Mouse (Mus musculus): ENCODE results near the gene Akap14. TPM values are rescaled to one million over a fixed set of nuclear protein-coding genes. Genes with fewer than 3 reads are reported as not detected.
"Not testable (repeated sequence)": the region's sequence is repeated elsewhere in the genome, so short reads cannot be mapped to it uniquely, and the experiment has no call there.

The Akap14 gene
- polyA plus RNA-seq, 1 experiment from 2014 or later, result 0.82 TPM

- ATAC-seq, result no peak
- WGBS, result 67% methylated on average over 10 of the region's 10 CpGs
- no peaks in the 10 kb centered on the region for H3K27me3 ChIP-seq (ENCODE audit: control insufficient read depth, insufficient read depth, low read depth, low read length)
- no peak overlapping the region for H3K27ac ChIP-seq (ENCODE audit: low read length)
- no peak overlapping the region for H3K4me2 ChIP-seq (ENCODE audit: low read length)
- no peak overlapping the region for H3K9ac ChIP-seq (ENCODE audit: low read depth, low read length)
- no peaks in the 10 kb centered on the region for H3K4me1 ChIP-seq (ENCODE audit: control insufficient read depth, insufficient read depth, low read length)
- no peak overlapping the region for H3K4me3 ChIP-seq (ENCODE audit: low read depth, low read length)
- H3K9me3 ChIP-seq (replicated peaks; ENCODE audit: control insufficient read depth, low read length, poor library complexity, severe bottlenecking), result no peaks in the 10 kb centered on the region
- H3K36me3 ChIP-seq (ENCODE audit: control insufficient read depth, insufficient read depth, low read length), result no peaks in the 10 kb centered on the region
Observed at GRCm38 (mm10) chrX:37161169-37161568, 7.5 kb downstream of the Akap14 start.

DNA sequence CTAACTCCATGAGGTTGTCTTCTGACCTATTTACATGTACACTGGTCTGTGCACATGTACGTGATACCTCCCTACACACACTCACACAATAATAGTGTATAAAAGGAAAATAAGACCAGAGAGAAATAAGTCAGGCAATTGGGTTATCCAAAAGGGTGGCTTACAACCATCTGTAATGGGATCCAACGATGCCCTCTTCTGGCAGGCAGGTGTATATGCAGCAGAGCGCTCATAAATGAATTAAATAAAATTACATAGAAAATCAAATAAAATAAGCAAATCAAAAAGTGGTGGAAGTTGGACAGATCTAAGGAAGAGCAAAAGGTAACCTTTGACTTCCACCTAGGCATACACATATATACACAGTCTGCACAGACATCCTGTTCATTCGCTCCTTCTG, 10.8 kb downstream of the Akap14 start:
- no peaks in the 10 kb centered on the region for H3K4me1 ChIP-seq (ENCODE audit: control insufficient read depth, insufficient read depth, low read length)
- H3K9ac ChIP-seq (ENCODE audit: low read depth, low read length), result no peak overlapping the region
- WGBS, result 63% methylated on average over 4 of the region's 4 CpGs
- H3K9me3 ChIP-seq (replicated peaks; ENCODE audit: control insufficient read depth, low read length, poor library complexity, severe bottlenecking), result no peaks in the 10 kb centered on the region
- no peak for ATAC-seq
- H3K4me3 ChIP-seq (ENCODE audit: low read depth, low read length), result no peak overlapping the region
- no peaks in the 10 kb centered on the region for H3K27me3 ChIP-seq (ENCODE audit: control insufficient read depth, insufficient read depth, low read depth, low read length)
- no peaks in the 10 kb centered on the region; the same call in 1 of the 2 replicates for H3K36me3 ChIP-seq (ENCODE audit: control insufficient read depth, insufficient read depth, low read length)
- H3K27ac ChIP-seq (ENCODE audit: low read length), result no peak overlapping the region
- H3K4me2 ChIP-seq (ENCODE audit: low read length), result no peak overlapping the region

DNA sequence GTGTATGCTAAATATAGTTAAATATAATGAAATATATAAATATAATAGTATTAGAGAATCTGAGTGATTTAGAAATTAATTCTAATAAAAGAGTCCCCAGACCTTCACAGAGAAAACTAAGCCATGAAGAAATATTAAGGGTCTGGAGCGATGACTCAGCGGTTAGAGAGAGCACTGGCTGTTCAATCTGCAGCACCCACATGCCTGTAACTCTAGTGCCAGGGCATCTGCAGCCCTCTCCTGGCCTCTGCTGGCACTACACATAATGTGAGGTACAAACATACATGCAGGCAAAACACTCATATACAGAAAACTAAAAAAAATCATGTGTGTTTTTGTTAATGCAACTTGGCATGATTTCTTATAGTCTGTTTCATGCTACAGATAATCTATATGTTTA, 23.7 kb downstream of the Akap14 start:
- H3K9ac ChIP-seq (ENCODE audit: low read depth, low read length), result no peak overlapping the region

GRCm38 (mm10) chrX:37144498-37144897, 24.1 kb downstream of the Akap14 start:
- not testable (repeated sequence) for ATAC-seq; H3K4me3 ChIP-seq (ENCODE audit: low read depth, low read length); H3K27ac ChIP-seq (ENCODE audit: low read length); H3K9me3 ChIP-seq (replicated peaks; ENCODE audit: control insufficient read depth, low read length, poor library complexity, severe bottlenecking); H3K36me3 ChIP-seq (ENCODE audit: control insufficient read depth, insufficient read depth, low read length); H3K9ac ChIP-seq (ENCODE audit: low read depth, low read length); H3K4me2 ChIP-seq (ENCODE audit: low read length); H3K4me1 ChIP-seq (ENCODE audit: control insufficient read depth, insufficient read depth, low read length); H3K27me3 ChIP-seq (ENCODE audit: control insufficient read depth, insufficient read depth, low read depth, low read length)
- WGBS, result 38% methylated on average over 1 of the region's 4 CpGs

More for the DNA sequence above, 23.7 kb downstream of the Akap14 start:
- Histone ChIP-seq H3K36me3 (ENCODE audit: control insufficient read depth, insufficient read depth, low read length) (0 out of 2 replicates have a peak, but pooled peaks cover 2% of the 10 kb centered on the region), H3K27me3 (ENCODE audit: control insufficient read depth, insufficient read depth, low read depth, low read length) (no peaks in the 10 kb centered on the region), H3K27ac (ENCODE audit: low read length) (no peak overlapping the region), H3K4me2 (ENCODE audit: low read length) (no peak overlapping the region), H3K4me1 (ENCODE audit: control insufficient read depth, insufficient read depth, low read length) (no peaks in the 10 kb centered on the region), H3K4me3 (ENCODE audit: low read depth, low read length) (no peak overlapping the region), H3K9me3 (replicated peaks; ENCODE audit: control insufficient read depth, low read length, poor library complexity, severe bottlenecking) (no peaks in the 10 kb centered on the region)
- WGBS, result 86% methylated on average over 2 of the region's 2 CpGs
- no peak for ATAC-seq

GRCm38 (mm10) chrX:37141732-37142131, 26.9 kb downstream of the Akap14 start:
- Histone ChIP-seq H3K4me3 (ENCODE audit: low read depth, low read length) (no peak overlapping the region), H3K27me3 (ENCODE audit: control insufficient read depth, insufficient read depth, low read depth, low read length) (no peaks in the 10 kb centered on the region), H3K4me2 (ENCODE audit: low read length) (no peak overlapping the region), H3K36me3 (ENCODE audit: control insufficient read depth, insufficient read depth, low read length) (0 out of 2 replicates have a peak, but pooled peaks cover 2% of the 10 kb centered on the region), H3K9ac (ENCODE audit: low read depth, low read length) (no peak overlapping the region), H3K4me1 (ENCODE audit: control insufficient read depth, insufficient read depth, low read length) (no peaks in the 10 kb centered on the region), H3K27ac (ENCODE audit: low read length) (no peak overlapping the region), H3K9me3 (replicated peaks; ENCODE audit: control insufficient read depth, low read length, poor library complexity, severe bottlenecking) (no peaks in the 10 kb centered on the region)
- 87% methylated on average over 3 of the region's 3 CpGs for WGBS
- no peak for ATAC-seq

- ATAC-seq, result peak; percentile 91
- H3K36me3 ChIP-seq (ENCODE audit: control insufficient read depth, insufficient read depth, low read length), result no peaks in the 10 kb centered on the region
- H3K4me2 ChIP-seq (ENCODE audit: low read length), result peak within 1 kb of the TSS; percentile 64
- peak within 1 kb of the TSS; percentile 47 for H3K27ac ChIP-seq (ENCODE audit: low read length)
- H3K27me3 ChIP-seq (ENCODE audit: control insufficient read depth, insufficient read depth, low read depth, low read length), result no peaks in the 10 kb centered on the region
- H3K4me1 ChIP-seq (ENCODE audit: control insufficient read depth, insufficient read depth, low read length), result peaks cover 12% of the 10 kb centered on the region
- peak within 1 kb of the TSS; percentile 64 for H3K4me3 ChIP-seq (ENCODE audit: low read depth, low read length)
- 16% methylated on average over 56 of the region's 58 CpGs for WGBS
- H3K9me3 ChIP-seq (replicated peaks; ENCODE audit: control insufficient read depth, low read length, poor library complexity, severe bottlenecking), result no peaks in the 10 kb centered on the region
- H3K9ac ChIP-seq (ENCODE audit: low read depth, low read length), result peak within 1 kb of the TSS; percentile 77
Observed at GRCm38 (mm10) chrX:37126671-37127358, 41.8 kb downstream of the Akap14 start, which contains the start of gene Nkap. TSS of gene Nkap (plus strand) at chrX:37126795.

GRCm38 (mm10) chrX:37125511-37125910, 43.1 kb downstream of the Akap14 start:
- H3K27ac ChIP-seq (ENCODE audit: low read length), result no peak overlapping the region
- ATAC-seq, result no peak
- H3K4me3 ChIP-seq (ENCODE audit: low read depth, low read length), result no peak overlapping the region
- H3K27me3 ChIP-seq (ENCODE audit: control insufficient read depth, insufficient read depth, low read depth, low read length), result no peaks in the 10 kb centered on the region
- peaks cover 12% of the 10 kb centered on the region for H3K4me1 ChIP-seq (ENCODE audit: control insufficient read depth, insufficient read depth, low read length)
- no peaks in the 10 kb centered on the region for H3K9me3 ChIP-seq (replicated peaks; ENCODE audit: control insufficient read depth, low read length, poor library complexity, severe bottlenecking)
- 94% methylated on average over 7 of the region's 7 CpGs for WGBS
- no peaks in the 10 kb centered on the region for H3K36me3 ChIP-seq (ENCODE audit: control insufficient read depth, insufficient read depth, low read length)
- no peak overlapping the region for H3K4me2 ChIP-seq (ENCODE audit: low read length)
- no peak overlapping the region for H3K9ac ChIP-seq (ENCODE audit: low read depth, low read length)

- Histone ChIP-seq H3K9ac (ENCODE audit: low read depth, low read length) (no peak overlapping the region), H3K27me3 (ENCODE audit: control insufficient read depth, insufficient read depth, low read depth, low read length) (no peaks in the 10 kb centered on the region), H3K4me1 (ENCODE audit: control insufficient read depth, insufficient read depth, low read length) (no peaks in the 10 kb centered on the region), H3K4me3 (ENCODE audit: low read depth, low read length) (no peak overlapping the region), H3K36me3 (ENCODE audit: control insufficient read depth, insufficient read depth, low read length) (no peaks in the 10 kb centered on the region), H3K9me3 (replicated peaks; ENCODE audit: control insufficient read depth, low read length, poor library complexity, severe bottlenecking) (no peaks in the 10 kb centered on the region), H3K4me2 (ENCODE audit: low read length) (no peak overlapping the region), H3K27ac (ENCODE audit: low read length) (no peak overlapping the region)
- no peak for ATAC-seq
- 73% methylated on average over 5 of the region's 5 CpGs for WGBS
Observed at GRCm38 (mm10) chrX:37120212-37120611, 48.4 kb downstream of the Akap14 start.

GRCm38 (mm10) chrX:37119585-37119984, 49.1 kb downstream of the Akap14 start:
- Histone ChIP-seq H3K9ac (ENCODE audit: low read depth, low read length) (no peak overlapping the region), H3K27me3 (ENCODE audit: control insufficient read depth, insufficient read depth, low read depth, low read length) (no peaks in the 10 kb centered on the region), H3K4me3 (ENCODE audit: low read depth, low read length) (no peak overlapping the region), H3K9me3 (replicated peaks; ENCODE audit: control insufficient read depth, low read length, poor library complexity, severe bottlenecking) (no peaks in the 10 kb centered on the region), H3K4me2 (ENCODE audit: low read length) (no peak overlapping the region), H3K36me3 (ENCODE audit: control insufficient read depth, insufficient read depth, low read length) (no peaks in the 10 kb centered on the region), H3K27ac (ENCODE audit: low read length) (no peak overlapping the region), H3K4me1 (ENCODE audit: control insufficient read depth, insufficient read depth, low read length) (no peaks in the 10 kb centered on the region)
- no peak for ATAC-seq
- 67% methylated on average over 3 of the region's 3 CpGs for WGBS
